Mouse (Mus musculus) lung, postnatal 0 days (tissue): ENCODE measurements around the gene Il31ra.

Experiments
- CTCF ChIP-seq: IDR thresholded peaks from 2 replicates; pipeline ENCODE4 v1.5.1; 2016; ENCODE audit warnings: antibody characterized with exemption, mild to moderate bottlenecking
- EP300 ChIP-seq: IDR thresholded peaks from 2 replicates; pipeline ENCODE4 v1.6.1; 2016; ENCODE audit warnings: antibody characterized with exemption, mild to moderate bottlenecking, control low read depth

DNA sequence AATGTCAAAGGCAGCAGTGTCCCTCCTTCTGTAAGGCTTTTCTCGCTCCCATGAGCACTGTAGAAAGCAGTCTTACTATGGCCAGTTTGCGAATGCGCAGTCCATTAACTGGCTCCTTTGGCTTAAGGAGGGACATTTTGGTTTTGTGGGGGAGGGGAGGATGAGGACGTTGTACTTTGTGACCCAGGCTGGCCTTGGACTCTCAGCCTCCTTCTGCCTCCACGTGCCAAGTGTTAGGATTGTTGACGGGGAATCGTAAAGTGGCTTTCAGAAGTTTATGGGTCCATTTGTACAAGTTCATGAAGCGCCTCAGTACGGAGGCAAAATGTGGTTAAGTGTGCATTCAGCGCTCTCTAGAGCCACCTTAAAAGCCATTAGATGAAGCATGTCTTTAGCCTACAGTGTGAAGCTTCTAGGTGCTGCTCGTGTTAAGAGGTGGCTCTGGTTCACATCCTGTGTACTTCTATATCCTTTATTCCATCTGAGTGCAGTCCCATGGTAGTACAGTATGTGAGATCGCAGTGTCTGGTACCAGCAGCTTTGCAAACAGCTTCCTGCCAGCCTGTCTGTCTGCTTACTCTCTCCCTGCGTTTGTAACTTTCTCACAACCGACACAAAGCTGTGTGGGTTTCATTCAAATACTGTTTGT is 102.4 kb downstream of the Il31ra start:
- TF ChIP-seq CTCF (no peak), EP300 (no peak)
